Mouse (Mus musculus): ENCODE data around the gene Fgfr2.

Fgfr2 gene

DNA sequence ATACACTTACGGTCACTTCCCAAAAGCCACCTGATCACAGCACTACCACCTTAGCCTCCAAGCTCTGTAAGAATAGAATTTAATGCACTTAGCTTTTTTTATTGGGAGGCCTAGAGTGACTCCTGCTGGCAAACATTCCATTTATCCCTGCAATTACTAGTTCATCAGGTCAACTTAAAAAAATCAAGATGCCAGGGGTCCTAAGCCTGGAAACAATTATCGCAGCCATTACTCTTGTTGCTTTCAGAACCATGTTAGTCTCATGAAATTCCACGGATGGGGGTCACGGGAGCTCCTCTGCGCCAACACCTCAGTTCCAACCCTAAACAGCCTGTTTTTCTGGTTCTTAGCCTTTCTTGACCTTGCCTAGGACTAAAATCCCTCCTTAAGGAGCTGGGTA is 308.1 kb downstream of the Fgfr2 start:
- in situ Hi-C loops (cut with MboI; ENCODE audit: unreplicated experiment in 2 of 2): loop anchor here in 1 of 2 experiments (10.0 kb wide), 1 partner anchor 70 kb away; no protein-coding TSS in a partner anchor

DNA sequence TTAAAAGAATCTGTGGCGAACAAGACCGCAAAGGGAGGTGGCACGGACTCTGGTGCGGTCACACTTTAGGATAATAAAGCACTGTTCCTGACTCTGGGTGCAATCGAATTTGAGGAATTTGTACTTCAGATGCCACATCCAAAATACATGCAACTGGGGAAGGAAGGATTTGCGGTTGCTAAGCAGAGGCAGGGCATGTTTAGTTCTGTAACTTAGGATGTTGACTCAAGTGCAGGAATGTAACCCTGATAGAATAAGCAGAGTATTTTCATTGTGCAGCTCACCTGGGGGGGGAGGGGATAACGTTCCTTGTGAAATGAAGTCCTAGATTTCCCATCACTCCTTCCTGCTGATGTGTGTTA is 309.1 kb downstream of the Fgfr2 start:
- in situ Hi-C loops (cut with MboI; ENCODE audit: unreplicated experiment in 2 of 2): loop anchor here in 1 of 2 experiments (10.0 kb wide), 1 partner anchor 71 kb away; no protein-coding TSS in a partner anchor

DNA sequence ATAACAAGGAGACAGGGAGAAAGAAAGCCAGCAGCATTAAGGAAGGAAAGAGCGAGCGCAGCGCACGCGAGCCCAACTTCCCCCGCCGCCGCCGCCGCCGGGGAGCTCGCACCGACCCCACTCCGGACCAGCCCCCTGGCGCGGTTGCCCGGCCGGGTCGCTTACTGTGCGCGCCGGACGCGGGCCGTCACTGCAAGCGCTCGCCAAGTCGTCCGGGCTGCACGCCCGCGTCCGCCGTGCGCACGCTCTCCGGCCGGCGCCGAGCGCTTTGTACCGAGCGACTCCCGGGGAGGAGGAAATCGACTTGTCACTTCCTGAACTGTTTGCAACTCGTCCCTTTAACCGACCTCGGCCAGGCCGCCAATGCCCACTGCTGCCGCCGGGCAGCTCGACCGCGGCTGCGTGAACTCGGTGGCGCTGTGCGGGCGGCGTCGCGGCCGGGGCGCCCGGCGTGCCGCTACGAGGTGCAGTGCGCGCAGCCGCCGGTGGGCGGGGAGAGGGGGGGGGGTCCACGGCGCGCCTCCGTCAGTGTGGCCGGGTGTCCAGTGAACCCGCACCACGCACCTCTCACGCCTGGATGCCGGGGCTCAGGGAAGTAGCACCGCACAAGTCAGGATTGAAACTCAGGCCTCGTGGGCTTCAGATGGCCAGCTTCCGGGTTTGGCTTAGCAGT is 309.6 kb downstream of the Fgfr2 start, which contains the start of gene Fam53b:
Fam53b (minus strand) TSS at position 471 of the 673 bp plus-strand sequence.
- in situ Hi-C loops (cut with MboI; ENCODE audit: unreplicated experiment in 2 of 2): loop anchor here in 1 of 2 experiments (10.0 kb wide), 1 partner anchor 71 kb away; no protein-coding TSS in a partner anchor

DNA sequence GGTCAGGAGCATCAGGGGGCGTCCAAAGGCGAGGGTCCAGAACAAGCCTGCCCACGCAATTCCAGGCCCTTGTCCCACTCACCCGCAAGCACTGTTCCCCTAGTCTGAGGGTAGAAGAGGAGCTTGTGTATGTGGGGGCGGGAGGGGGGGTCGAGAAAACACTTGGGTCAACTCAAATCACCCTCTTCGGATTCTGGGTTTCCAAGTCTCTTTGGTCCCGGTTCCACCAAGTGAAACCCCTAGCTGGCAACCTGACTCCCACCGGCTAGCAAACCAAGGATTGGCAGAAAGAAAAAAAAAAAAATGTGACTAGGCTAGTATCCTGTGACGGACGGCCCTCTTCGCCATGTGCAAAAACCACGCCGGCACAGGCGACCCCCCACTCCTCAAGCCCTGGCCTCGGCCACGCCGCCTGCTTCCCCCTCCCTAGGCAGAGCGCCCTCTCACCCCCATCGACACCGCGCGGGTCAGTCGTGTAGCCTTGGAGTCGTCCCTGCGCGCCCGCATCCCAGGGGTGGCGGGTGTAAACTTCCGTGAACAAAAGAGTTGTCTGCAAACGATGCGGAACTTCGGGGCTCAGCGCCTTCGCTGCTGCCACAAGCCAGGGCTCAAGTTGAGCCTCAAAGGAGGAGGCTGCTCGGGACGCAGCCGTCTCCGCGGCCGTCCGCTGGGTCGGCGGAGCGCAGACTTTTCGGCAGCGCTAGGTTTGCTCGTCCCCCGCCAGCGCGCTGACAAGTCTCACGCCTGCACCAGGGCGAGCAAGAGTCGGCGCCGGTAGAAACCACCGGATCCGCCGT is 310.3 kb downstream of the Fgfr2 start:
- in situ Hi-C loops (cut with MboI; ENCODE audit: unreplicated experiment in 2 of 2): loop anchor here in 1 of 2 experiments (10.0 kb wide), 1 partner anchor 72 kb away; no protein-coding TSS in a partner anchor

DNA sequence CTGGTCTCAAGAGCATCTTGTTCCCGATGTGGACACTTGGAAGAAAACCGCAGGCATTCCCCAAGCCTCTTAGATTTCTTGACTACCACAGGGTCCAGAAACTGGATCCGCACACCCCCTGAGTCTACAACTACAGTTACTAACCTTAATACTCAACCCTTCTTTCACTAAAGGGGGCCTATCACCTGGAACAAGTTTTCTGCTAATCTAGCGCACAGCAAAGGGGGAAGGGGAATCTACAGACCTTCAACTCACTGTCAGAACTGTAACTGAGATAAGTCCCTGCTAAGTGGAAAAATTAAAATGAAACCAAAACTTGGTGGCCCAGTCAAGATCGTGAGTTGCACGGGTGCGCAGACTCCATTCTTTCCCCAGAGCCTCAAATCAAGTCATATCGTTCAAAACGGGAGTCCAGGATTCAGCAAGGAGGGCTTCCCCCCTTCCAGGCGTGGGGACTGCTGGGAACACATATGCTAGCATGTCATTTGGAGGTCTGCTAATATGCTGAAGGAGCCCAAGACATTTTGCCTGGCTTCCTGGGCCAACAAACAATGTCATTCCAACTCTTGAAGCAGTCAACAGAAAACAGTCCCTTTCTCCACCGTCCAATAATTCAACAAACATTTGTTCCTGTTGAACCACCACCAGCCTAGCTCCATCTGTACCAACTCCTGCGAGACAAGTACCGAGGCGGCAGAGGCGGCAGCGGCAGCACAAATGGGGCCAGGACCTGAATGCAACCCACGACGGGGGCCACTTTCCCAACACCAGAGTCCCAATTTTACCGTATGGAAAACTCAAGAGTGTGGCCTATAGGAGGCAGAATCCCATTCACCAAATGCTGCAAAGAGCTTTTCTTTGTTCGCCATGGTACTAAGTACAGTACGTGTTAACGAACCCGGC is 311.2 kb downstream of the Fgfr2 start:
- in situ Hi-C loops (cut with MboI; ENCODE audit: unreplicated experiment in 2 of 2): loop anchor here in 1 of 2 experiments (10.0 kb wide), 1 partner anchor 73 kb away; no protein-coding TSS in a partner anchor

DNA sequence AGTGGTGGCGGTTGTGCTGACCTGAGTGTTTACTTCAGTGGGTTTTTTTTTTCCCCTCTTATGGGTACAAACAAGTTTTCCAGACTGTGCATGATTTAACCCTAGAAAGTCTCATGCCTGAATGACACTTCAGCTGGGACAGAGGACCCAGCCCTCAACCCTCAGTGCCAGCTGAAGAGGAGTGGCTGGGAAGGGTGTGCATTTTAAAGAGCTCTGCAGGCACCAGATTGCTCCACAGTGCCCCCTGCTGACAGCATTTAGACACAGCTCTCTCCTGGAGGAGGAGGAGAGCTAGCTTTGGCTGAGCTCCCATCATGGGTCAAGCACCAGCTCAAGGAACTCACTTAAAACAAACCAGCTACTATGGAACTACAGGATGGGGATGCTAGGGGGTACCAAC is 312.3 kb downstream of the Fgfr2 start:
- in situ Hi-C loops (cut with MboI; ENCODE audit: unreplicated experiment in 2 of 2): loop anchor here in 1 of 2 experiments (10.0 kb wide), 1 partner anchor 74 kb away; no protein-coding TSS in a partner anchor

DNA sequence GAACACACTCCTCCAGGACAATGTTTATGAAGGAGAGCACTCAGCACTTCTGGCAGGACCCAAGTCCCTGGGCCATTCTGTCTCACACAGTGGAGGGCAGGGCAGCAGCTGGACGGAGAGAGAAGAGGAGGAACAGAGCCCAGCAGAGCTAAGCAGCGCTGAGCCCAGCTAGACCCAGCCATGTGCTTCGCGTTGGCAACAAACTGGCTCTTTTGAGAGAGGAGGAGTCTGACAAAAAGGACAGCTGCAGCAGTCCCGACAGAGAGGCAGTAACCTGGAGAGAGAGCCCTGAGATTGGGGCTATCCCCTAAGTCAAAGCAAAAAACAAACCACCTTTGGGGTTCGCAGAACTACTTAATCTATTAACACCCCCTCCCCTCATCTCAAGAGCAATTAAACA is 312.8 kb downstream of the Fgfr2 start:
- in situ Hi-C loops (cut with MboI; ENCODE audit: unreplicated experiment in 2 of 2): loop anchor here in 1 of 2 experiments (10.0 kb wide), 1 partner anchor 74 kb away; no protein-coding TSS in a partner anchor

DNA sequence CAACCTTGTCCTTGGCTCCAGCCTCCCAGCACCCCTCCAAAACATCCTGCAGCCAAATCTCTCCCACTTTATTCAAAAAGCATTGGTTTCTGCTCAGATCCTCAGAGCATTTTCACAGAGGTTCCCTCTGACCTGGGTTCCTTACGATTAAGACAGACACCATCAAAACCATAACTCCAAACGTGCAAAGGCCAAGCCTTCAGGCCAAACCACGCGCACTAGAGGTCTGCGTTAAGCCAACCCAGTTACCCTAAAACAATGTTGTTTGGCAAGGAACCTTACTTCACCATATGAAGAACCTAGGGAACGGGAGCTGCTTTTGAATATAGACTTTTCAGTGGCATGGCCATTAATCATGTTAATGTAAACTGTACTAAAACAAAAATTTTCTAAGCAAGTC is 313.4 kb downstream of the Fgfr2 start:
- in situ Hi-C loops (cut with MboI; ENCODE audit: unreplicated experiment in 2 of 2): loop anchor here (5.0 to 10.0 kb wide), 3 partner anchors 62 to 152 kb away; no protein-coding TSS in a partner anchor

DNA sequence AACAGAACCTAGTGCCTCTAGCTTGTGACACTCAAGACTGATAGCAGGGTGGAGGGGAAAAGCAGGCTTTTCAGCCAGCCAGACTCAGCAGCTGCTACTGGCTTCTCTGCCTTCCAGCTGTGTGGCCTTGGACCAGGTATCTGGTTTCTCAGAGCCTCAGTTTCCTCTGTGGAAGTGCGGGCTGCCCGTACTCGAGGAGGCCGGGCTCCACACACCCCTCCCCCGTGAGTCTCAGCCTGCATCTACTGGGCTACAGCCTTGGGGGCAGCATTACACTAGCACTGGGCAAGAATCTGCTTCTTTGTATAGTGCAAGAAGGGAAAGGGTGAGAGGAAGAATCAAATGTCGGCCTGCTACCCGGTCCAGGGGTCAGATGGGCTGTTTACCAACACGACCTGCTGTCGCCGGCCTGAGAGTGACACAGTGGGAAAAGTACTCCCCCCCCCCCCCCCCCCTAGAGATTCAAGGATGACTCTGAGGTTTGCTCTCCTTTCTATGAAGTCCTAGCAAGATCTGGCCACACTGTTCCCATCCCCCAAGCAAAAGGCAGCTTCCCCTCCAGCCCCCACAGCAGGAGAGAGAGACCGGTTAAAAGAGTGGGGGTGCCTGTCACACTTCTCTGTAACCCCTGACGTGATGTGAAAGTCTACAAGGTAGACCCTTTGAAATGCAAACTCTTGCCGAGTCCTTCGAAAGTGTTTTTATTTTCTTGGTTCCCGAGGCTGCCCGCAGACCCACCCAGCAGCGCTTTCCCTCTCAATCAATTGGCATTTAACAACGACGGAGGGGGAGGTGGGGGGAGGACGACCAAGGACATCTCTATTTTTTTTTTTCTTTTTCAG is 314.1 kb downstream of the Fgfr2 start:
- in situ Hi-C loops (cut with MboI; ENCODE audit: unreplicated experiment in 2 of 2): loop anchor here (5.0 kb wide), 2 partner anchors 62 to 152 kb away; no protein-coding TSS in a partner anchor

DNA sequence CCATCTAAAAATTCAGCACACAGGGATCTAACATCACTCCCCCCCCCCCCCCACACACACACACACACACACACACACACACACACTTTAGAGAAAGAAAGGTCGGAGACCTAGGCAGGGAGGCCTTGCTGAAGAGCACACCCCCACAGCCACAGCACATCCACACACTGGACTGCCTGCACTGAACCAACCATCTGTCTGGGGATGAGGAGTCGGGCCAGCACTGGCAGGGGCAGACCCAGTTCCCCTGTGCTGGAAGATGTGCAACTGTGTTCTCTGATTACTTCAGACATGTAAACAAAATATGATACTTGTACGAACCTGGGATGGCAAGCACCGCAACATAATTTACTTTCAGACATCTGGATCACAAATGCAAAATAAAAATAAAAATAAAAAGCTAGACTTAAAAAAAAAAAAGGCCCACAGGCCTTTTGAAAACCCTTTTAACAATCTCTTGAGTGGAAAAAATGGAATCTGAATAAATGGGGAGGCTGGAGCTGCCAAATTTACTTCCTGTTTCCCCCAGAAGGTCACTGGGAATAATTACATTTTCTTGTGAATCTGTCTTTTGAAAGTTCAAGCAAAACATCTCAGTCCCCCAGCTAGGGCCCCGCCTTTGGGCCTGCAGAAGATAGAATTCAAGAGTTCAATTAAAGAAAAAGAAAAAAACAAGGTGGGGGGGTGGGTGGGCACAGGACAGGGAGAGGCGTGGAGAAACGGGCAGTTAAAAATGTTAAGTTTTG is 314.9 kb downstream of the Fgfr2 start:
- in situ Hi-C loops (cut with MboI; ENCODE audit: unreplicated experiment in 2 of 2): loop anchor here (5.0 kb wide), 2 partner anchors 61 to 151 kb away; no protein-coding TSS in a partner anchor

DNA sequence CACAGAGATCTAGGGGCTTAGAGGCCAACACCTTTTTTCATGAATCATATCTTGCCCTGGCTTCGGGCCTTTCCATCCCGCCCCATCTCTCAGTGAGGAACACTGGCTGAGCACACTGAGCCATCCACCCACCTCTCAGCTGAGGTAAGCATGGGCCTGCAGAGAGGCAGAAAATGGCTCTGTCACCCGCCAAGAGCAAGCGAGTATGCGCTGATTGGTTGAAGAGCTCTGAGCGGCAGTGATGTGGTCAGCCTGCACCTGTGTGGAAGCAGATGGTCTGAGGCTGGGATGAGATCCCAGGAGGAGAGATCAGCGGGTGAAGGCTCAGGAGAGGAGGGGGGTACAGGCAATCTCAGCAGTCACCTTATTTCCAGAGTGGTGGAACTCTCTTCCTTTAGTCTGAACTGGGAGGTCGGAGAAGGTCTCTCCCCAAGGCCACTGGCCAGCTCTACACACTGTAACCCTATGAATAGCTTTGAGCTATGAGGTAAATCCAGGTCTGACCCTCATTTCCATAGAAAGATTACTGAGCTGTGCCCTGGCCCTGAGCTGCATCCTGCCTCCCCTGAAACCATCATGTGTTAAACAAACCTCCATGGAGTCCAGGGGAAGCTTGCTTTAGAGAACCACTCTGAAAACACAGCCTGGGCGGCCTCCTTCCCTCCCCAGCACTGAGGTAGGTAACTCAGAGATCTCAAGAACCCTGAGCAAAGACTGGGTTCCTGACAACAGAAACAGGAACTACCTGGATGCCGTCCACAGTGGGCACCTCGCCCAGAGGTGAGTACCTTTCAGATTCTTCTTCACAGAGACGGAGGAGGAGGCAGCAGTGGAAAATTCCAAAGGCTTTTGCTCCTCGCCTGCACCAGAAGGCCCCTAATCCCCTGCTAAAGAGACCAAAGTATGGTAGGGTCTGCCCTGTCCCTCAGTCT is 316.0 kb downstream of the Fgfr2 start:
- in situ Hi-C loops (cut with MboI; ENCODE audit: unreplicated experiment in 2 of 2): loop anchor here (5.0 kb wide), 2 partner anchors 60 to 150 kb away; no protein-coding TSS in a partner anchor

DNA sequence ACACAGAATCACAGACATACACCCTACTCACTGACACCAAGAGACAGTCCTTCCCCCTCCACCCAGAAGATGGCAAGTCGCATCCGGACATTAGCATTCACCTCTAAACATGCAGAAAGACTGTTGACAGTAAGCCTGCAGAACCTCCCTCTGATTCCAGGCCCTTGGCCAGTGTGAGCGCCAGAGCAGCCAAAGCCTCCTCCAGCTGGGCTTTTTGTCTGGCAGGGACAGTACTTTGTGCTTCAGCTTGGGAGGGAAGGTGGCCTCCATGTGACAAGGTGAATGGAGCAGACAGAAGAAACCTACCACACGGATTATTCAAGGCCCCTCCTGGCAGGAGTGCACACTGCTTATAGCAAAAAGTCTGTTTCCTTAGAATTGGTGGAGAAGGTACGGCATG is 316.9 kb downstream of the Fgfr2 start:
- in situ Hi-C loops (cut with MboI; ENCODE audit: unreplicated experiment in 2 of 2): loop anchor here (5.0 kb wide), 2 partner anchors 59 to 149 kb away; no protein-coding TSS in a partner anchor

DNA sequence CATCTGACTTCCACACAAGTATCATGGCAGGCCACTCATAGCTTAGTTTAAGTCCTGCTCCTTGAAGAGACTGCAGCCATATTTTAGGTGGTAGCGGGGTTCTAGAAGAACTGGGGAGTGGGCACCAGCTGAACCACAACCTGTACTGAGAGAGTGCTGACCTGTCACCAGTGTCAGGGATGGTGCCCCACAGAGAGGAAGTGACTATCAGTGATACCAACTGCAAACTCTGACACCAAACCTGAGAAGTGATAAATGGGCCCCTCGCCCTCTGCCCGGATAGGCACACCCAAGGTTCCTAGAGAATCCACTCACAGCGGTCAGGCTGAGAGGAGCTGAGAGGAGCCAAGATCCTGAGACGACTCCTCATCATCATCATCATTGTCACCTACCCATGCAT is 318.2 kb downstream of the Fgfr2 start:
- in situ Hi-C loops (cut with MboI; ENCODE audit: unreplicated experiment in 2 of 2): loop anchor here (5.0 kb wide), 3 partner anchors 38 to 148 kb away; no protein-coding TSS in a partner anchor

DNA sequence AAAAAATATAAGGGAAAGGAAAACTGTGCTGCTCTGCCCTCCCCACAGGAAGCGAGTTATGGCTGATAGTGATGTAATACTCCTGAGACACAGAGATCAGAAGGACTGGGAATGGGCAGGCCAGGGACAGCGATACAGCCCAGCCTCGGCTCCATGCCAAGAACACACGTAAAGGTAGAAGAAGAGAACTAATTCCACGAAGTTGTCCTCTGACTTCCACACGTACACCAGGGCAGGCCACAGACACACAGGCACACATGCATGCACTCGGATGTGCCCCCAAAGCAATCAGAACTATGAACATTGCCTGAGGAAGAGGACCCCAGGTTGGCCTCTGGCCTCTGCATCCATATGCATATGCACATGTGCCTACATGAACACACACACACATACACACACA is 318.7 kb downstream of the Fgfr2 start:
- in situ Hi-C loops (cut with MboI; ENCODE audit: unreplicated experiment in 2 of 2): loop anchor here in 1 of 2 experiments (5.0 kb wide), 1 partner anchor 37 kb away; no protein-coding TSS in a partner anchor

DNA sequence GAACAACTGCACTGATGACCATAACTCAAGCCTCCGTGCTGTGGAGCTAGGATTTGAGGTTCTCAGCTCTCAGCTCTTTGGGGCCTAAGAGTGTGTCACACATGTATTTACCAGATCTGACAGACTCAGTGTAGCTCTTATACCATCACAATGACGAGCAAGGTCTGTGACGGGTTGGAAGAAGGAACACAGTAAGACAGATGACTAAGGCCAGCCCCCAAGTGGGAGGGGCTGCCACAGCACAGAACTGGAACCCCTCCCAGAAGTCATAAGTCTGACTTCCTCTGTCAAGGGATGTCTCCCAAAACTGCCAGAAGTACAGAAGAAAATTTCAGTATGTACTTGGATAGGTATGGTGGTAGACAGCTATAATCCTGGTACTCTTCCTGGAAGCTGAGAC is 319.2 kb downstream of the Fgfr2 start:
- in situ Hi-C loops (cut with MboI; ENCODE audit: unreplicated experiment in 2 of 2): loop anchor here in 1 of 2 experiments (5.0 kb wide), 1 partner anchor 37 kb away; no protein-coding TSS in a partner anchor

DNA sequence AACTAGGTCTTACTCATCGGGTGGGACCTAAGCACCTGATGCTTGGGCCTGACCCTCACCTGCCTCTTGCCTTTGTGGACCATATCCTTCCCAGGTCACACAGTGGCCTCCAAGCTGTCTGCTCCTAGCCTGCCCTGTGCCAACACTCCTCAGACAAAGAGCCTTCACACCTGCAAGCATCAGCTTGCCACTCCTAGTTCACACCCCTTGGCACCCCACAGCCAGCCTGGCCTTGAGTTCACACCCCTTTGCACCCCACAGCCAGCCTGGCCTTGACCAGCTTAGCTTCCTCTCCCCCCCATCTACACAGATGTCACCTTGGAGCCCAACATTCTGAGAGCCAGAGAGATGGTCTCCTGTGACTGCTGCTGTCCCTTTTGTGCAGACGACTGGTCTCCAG is 319.8 kb downstream of the Fgfr2 start:
- in situ Hi-C loops (cut with MboI; ENCODE audit: unreplicated experiment in 2 of 2): loop anchor here in 1 of 2 experiments (5.0 kb wide), 1 partner anchor 36 kb away; no protein-coding TSS in a partner anchor

DNA sequence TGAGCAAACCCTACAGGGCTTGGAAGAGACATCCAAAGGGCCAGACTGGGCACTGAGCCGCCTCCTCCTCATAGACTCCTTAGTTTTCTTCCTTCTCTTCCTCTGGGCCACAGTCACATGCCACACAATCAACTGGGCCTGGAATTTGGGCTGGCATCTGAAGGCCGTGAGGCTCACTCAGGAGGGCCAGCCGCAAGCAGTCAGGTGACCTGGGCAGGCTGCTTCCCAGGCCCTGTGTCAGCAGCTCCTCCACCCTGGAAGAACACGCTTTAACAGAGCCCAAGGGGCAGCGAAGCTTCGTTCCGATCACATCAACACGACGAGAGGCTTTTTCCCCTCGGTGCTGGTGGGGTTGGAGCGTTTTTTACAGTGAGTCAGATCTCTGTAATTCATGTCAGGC is 320.5 kb downstream of the Fgfr2 start:
- in situ Hi-C loops (cut with MboI; ENCODE audit: unreplicated experiment in 2 of 2): loop anchor here in 1 of 2 experiments (5.0 kb wide), 1 partner anchor 35 kb away; no protein-coding TSS in a partner anchor
